Mouse (Mus musculus) embryonic stem cell, embryonic (primary cell): Measurements from ENCODE around the gene Zscan26.

Source experiments
- CTCF ChIA-PET, 4 experiments: fragments of 300-600 bp in 2 of 4; fragments of 350-600 bp in 2 of 4; sonication (Branson Sonifier 250); formaldehyde crosslinking; loops; one replicate each; lab custom pipeline; 2022; ENCODE audit warnings: inconsistent platforms in 2 of 4; lab: Charles Lee
- POLR2A ChIA-PET, 4 experiments: fragments of 300-600 bp in 2 of 4; fragments of 350-600 bp in 2 of 4; sonication (Branson Sonifier 250); formaldehyde crosslinking; loops; one replicate each; lab custom pipeline; 2022; ENCODE audit warnings: antibody characterized with exemption in 4 of 4, inconsistent platforms in 1 of 4; lab: Charles Lee

Zscan26 gene

DNA sequence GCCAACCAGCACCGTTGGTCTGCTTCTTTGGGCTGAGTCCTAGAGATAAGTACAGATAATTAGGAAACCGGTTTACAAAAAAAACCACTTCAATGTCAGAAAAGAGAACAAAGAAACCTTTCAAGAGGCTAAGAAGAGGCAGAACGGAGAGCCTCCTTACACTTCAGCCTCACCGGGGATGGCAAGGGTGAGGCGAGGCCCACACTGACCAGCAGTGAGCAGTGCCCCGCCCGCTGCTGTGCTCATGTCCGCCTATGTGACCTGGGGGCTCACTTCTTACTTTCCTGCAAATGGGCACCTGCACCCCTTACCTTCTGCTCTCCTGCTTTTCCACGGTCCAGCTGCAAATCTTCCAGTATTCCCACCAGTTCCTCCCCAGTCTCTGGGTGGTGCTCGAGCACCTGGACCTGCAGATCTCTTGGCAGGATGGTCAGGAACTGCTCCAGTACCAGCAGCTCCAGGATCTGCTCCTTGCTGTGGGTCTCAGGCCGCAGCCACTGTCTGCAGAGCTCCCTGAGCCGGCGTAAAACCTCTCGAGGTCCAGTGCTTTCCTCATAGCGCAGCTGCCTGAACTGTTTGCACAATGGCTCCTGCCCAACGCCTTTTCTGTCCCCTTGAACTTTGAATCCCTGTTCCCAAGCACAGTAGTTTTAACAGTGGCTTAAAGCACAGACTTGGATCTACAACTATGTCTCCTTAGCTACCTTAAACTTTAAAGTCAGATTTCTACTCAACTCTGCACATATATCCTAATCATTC lies 5.5 kb downstream of the Zscan26 start:
- POLR2A ChIA-PET = interaction anchor here in 3 of 4 experiments (0.6 to 0.8 kb wide), 4 partner anchors 99 to 1495 kb away, joined by 3 to 5 read pairs (median 4); no protein-coding TSS in a partner anchor
- CTCF ChIA-PET = interaction anchor here in 1 of 4 experiments (0.6 kb wide), 1 partner anchor 34 kb away, joined by 3 read pairs; no protein-coding TSS in a partner anchor

DNA sequence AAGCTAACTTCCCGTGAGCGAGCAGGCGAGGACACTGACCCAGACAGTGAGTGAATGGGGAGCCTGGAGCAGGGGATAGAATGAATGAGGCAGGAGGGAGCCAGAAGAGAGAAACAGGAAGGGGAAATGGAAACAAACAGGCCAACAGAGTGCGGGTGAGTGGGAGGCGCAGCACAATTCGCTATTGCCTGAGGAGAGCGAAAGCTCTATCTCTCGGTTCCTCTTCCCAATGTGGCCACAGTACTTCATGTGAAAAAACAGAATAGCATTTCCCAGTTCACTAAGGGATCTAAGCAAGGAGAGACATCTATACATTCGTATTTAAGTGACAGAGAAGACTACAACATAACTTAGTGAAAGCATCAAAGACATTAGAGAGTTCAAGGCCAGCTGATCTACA lies 6.7 kb downstream of the Zscan26 start:
- POLR2A ChIA-PET = no interaction called here
- CTCF ChIA-PET = interaction anchor here in 1 of 4 experiments (0.6 kb wide), 1 partner anchor 40 kb away, joined by 3 read pairs; no protein-coding TSS in a partner anchor

DNA sequence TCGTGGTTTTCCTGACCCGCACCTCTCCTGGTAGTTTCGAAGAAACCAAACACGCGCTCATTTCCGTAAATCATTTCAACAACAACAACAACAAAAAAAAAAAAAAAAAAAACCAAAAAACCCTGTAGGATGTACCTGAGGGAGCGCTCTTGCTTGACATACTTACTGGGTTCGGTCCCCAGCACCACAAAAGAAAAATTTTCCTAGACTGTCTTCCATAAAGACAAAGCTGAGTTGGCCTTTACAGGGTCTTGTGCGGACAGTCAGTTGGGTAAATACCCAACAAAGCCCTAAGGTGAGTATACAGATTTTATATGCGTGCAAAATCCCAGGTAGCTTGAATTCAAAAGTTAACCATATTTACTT lies 12.3 kb downstream of the Zscan26 start:
- CTCF ChIA-PET = interaction anchor here in 1 of 4 experiments (0.6 to 1.1 kb wide), 2 partner anchors 12 to 114 kb away, joined by 3 read pairs; no protein-coding TSS in a partner anchor
- POLR2A ChIA-PET = interaction anchor here (0.5 to 3.6 kb wide), 26 partner anchors 8 to 1970 kb away, joined by 3 to 20 read pairs (median 4); partner anchors contain the start of genes Zkscan8 (in 3 of the 4), Zscan26 (in 3 of the 4) and Nkapl (in 2 of the 4)

DNA sequence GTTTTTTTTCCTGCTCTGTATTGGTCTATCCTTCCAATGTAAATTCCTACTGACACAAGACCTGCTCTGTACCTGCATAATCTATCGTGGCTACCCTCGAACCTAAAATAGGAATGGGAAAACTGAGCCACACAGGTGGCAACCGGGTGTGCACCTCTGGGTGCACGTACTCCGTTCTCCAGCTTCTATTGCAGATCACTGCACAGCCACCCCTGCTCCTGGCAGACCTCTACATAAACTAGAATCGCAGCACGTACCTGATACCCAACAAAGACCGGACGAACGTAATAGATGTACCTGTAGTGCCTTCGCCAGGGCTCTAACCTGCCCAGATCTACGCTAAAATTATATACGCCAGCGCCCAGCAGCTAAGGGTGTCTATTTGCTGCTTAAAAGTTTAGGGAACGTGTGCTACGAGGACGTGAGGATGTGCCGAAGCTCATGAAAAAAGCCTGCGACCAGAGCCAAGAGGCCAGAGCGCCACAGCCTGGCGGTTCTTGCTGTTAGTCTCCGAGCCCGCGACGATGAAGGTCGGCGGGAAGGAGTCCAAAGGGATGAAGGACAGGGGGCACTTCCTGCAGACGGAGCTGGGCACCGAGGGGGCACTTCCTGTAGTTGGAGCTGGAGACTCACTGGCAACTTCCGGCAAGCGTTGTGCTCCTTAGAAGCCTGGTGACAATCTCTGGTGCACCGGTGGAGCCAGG lies 12.9 kb downstream of the Zscan26 start, which contains the start of gene Pgbd1:
Gene Pgbd1 (minus strand): TSS at position 556 of the 704 bp plus-strand sequence.
- ChIA-PET POLR2A (interaction anchor here (0.5 to 3.6 kb wide), 30 partner anchors 9 to 1971 kb away, joined by 3 to 20 read pairs (median 4); partner anchors contain the start of genes Zkscan8 (in 3 of the 4), Zscan26 (in 3 of the 4), Hist1h1b (in 1 of the 4) and Hist1h4k (in 1 of the 4)), CTCF (interaction anchor here in 2 of 4 experiments (0.6 to 1.1 kb wide), 4 partner anchors 12 to 293 kb away, joined by 3 to 12 read pairs (median 3); no protein-coding TSS in a partner anchor)

DNA sequence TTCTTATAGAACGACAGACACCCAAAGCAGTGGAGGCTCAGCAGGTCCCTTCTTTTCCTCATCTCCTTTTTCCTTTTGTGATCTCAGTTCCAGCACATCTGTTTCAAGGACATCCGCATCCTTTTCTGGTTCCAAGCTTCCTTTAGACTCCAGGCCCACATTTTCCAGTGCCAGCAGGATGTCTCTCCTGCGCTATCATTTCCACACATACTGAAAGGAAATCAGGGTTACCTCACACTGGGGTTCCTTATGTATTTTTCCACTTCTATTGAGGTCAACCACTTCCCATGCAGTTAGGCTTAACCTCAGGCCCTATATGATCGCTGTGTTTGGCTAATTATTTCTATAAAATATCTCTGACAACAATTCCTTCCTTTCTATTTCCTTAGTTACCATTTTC lies 18.1 kb downstream of the Zscan26 start:
- ChIA-PET CTCF (no interaction called here), POLR2A (no interaction called here)

DNA sequence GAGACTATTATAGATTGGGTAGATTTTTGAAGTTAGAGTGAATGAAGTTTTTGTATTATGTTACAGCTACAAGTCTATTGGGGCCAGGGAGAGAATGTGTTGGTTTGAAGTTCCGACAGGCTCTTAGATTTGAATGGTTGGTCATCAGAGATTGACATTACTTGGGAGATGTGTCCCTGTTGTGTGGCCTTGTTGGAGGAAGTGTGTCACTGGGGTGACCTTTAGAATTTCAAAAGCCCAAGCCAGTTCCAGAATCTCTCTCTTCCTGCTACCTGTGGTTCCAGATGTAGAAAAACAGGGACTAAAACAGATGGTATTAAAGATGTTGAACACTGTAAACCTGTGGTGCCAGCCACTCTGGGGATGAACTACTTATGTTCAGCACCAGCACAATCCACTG lies 25.9 kb downstream of the Zscan26 start:
- CTCF ChIA-PET = no interaction called here
- POLR2A ChIA-PET = no interaction called here

DNA sequence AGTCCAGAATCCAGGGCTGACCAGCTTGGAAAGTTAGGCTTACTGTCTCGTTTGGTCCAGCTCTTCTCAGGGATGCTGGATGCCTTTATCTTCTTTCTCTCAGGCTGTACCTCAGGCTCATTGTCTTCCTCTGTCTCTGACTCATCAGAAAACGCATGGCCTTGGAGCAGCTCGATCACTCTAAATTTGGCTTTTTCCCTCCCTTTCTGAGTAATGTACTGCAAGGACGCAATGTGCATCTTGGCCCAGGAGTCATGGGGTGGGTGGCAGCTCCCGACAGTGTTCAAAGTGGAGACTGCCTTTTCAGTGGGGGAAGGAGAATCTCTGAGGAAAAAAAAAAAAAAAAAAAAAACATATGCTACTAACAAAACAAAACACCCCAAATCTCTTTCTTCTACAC lies 30.2 kb downstream of the Zscan26 start:
- ChIA-PET POLR2A (interaction anchor here in 1 of 4 experiments (0.6 to 1.0 kb wide), 2 partner anchors 13 to 83 kb away, joined by 3 read pairs; no protein-coding TSS in a partner anchor), CTCF (interaction anchor here in 1 of 4 experiments (0.6 kb wide), 1 partner anchor 41 kb away, joined by 6 read pairs; no protein-coding TSS in a partner anchor)

DNA sequence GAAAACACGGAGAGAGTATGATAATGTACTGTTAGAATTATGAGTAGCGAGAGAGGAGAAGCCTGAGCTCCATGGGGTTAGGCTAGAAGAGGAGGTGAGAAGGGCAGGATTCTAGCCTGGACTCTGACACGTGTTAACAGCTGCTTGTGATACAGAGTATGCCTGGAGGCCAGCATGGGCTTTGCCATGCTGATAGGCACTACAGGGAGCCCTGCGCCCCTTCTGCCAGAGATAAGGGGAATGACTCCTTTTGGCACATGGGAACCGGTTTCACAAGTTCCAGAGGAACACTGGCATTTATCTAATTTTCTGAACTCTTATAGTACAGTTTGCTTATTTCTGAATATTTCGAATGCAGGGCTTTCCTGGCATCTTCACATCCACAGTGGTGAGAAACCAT lies 34.7 kb downstream of the Zscan26 start:
- POLR2A ChIA-PET = no interaction called here
- CTCF ChIA-PET = no interaction called here

DNA sequence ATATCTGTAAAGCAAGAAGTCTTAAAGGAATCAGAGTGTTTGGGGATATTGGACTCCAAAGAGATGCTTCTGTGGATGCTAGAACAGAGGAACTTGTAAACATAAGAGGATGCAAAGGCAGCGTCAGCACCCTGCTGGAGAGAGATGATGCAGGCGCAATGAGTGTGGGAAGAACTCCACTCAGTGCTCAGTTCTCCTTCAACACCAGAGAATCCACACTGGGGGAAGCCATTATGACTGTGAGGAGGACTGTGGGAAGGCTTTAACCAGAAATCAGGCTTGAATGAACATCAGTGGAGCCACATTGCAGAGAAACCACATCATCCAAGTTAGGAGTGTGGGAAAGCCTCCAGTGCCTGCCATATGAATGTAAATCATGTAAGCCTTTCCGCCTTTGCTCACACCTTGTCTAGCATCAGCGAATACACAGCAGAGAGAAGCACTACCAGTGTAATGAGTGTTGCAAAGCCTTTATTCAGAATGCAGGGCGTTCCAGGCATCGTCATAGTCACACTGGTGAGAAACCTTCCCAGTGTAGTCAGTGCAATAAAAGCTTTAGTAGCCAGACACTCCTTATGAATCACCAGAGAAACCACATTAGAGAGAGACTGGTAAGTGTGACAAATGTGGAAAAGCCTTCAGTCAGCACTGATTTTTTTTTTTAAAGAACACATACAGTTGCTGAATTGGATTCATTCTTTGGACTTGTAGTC lies 36.1 kb downstream of the Zscan26 start:
- ChIA-PET POLR2A (no interaction called here), CTCF (interaction anchor here in 1 of 4 experiments (0.7 kb wide), 1 partner anchor 1105 kb away, joined by 3 read pairs; no protein-coding TSS in a partner anchor)

DNA sequence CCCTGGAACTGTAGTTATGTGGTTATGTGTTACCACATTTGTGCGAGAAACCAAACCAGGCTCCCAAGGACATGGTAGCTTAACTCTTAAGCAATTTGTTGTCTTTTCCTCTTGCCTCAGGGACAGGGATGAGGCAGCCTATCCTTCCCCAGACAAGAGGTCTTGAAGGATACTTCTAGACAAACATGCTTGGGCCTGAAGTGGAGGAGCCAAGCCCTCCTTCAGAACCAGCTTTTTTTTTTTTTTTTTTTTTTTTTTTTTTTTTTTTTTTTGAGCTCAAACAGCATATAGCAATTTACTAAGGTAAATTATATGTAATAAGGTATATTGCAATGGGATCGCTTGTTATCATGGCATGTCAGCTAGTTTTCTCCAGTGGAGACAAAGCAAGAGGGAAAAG lies 37.8 kb downstream of the Zscan26 start:
- ChIA-PET CTCF (interaction anchor here in 1 of 4 experiments (0.6 kb wide), 1 partner anchor 477 kb away, joined by 3 read pairs; no protein-coding TSS in a partner anchor), POLR2A (interaction anchor here in 3 of 4 experiments (0.6 to 1.6 kb wide), 6 partner anchors 8 to 50 kb away, joined by 3 to 6 read pairs (median 3); no protein-coding TSS in a partner anchor)

DNA sequence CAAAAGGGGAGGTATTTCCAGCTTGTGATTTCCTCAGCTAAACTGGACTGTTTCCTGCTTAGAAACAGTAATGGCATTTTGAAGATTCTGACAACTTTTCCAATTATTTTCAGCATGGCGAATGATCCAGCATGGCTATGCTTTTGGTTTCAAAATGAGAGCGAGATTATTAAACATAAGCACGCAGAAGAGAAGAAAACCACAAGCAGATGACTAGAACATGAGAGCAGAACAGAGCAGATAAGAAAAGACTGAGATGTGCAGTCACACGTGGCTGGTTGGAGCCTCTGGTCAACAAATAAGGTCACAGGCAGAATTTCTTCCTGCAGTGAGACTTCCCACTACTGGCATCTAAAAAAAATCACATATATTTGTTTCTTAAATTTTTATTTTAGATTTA lies 38.3 kb downstream of the Zscan26 start:
- ChIA-PET CTCF (no interaction called here), POLR2A (interaction anchor here in 2 of 4 experiments (0.6 to 2.6 kb wide), 6 partner anchors 8 to 50 kb away, joined by 3 to 7 read pairs (median 3); partner anchors contain the start of gene Pgbd1 (in 1 of the 2))

DNA sequence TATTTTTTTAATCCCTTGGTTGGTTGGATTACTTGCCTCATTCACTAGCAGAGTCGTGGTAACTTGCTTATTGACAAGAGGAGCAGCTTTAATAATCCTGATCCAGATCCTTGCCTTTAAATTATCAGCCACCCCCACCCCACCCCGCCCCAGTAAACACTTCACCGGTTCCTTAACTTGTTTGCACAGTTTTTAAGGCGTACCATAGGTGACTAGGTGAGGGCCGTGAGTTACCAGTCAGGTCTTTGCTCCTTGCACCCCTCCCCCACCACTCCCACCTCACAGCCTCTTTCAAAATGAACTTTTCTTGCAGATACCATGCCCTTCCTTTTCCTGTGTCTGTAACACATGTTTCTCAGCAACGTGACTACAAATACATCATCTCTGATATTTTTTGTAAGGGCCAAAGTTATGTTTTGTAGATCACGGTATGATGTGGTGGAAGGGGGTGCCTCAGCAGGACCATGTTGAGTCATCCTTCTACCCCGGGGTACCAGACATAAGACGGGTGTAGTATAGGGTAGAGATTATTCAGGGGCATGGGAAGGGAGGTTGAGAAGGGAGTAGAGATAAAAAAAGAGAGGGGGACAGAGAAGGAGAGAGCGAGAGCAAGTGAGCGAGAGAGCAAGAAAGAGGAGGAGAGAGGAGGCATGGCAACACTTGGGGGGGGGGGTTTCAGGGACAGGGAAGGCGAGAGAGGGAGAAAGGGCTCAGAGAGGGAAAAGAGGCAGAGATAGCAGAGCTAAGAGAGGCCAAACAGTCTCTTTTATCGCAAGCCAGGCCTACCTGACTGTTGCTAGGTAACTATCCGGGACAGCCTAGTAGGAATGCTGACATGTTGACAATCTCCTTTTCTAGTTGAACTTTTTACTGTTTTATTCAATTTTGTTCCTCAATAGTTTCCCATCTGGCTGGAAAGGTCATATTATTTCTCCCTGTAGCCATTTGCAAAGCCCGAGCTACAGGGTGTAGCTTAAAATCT lies 39.0 kb downstream of the Zscan26 start:
- ChIA-PET CTCF (interaction anchor here in 1 of 4 experiments (0.5 kb wide), 1 partner anchor 329 kb away, joined by 4 read pairs; no protein-coding TSS in a partner anchor), POLR2A (interaction anchor here in 2 of 4 experiments (0.9 to 2.6 kb wide), 4 partner anchors 13 to 27 kb away, joined by 3 to 7 read pairs (median 4); partner anchors contain the start of genes Pgbd1 (in 2 of the 2) and Zkscan3 (in 1 of the 2))

DNA sequence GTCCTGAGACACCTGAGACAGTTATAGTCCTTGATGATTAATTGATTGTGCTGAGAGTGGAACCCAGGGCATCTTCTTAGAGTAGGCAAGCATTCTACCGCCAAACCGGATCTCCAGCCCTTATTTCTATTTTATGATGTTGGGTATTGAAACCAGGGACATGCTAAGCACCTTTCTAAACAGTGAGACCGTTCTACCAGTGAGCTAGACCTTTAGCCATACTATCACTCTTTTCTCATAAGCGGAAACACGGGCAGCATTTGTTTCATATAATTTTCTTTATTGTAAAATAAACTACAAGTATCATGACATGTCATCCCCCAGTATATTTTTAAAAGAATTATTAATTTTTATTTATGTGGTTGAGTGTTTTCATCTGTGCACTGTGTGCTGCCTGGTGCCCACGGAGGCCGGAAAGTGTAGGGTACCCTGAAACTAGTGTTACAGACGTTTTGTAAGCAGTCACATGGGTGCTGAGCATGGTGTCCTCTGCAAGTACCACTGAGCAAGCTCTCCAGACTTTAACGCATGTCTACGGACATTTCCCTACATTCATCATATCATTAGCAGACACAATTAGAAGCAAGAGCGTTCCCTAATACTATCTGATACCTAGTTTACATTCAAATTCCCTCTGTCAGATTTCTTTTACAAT lies 44.6 kb downstream of the Zscan26 start:
- ChIA-PET POLR2A (interaction anchor here in 2 of 4 experiments (0.9 to 2.5 kb wide), 10 partner anchors 9 to 627 kb away, joined by 3 to 14 read pairs (median 4); partner anchors contain the start of genes Zkscan8 (in 2 of the 2), Hist1h2ah (in 1 of the 2), Hist1h2bk (in 1 of the 2) and Pgbd1 (in 1 of the 2)), CTCF (interaction anchor here in 1 of 4 experiments (0.6 kb wide), 1 partner anchor 31 kb away, joined by 3 read pairs; no protein-coding TSS in a partner anchor)

DNA sequence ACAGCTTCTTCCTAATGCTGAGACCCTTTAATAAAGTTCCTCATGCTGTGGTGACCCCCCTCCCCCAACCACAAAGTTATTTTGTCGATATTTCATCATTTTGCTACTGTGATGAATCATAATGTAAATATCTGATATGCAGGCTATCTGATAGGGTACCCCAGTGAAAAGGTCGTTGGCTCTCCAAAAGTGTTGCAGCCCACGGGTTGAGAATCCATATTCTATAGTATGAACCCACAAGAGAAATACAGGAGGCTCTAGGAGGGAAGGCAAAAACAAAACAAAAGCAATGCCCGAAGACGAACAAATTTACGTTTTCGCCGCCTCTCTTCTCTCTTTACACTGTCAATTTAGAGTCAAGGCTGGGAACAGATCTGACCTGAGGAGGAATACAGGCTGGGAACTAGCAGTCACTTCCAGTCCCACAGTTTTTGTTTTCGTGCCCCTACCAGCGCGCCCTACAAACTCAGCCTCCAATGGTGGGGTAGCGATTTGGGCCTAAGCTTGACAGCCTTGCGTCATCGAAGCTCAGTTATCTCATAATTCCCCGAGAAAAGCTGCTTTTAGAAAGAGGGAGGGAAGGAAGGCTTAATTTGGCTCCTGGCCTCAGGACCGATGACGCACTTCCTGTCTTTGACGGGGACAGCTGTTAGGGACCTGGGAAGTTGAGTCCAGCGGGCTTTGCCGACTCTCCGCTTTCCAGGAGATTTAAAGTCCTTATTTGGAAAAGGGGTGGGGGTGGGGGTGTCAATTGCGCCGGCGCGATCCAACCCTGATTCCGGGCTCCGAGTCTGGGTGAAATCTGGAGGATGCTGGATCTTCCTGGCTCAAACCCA lies 45.3 kb downstream of the Zscan26 start:
- CTCF ChIA-PET = interaction anchor here in 3 of 4 experiments (0.6 kb wide), 3 partner anchors 20 to 124 kb away, joined by 3 read pairs; no protein-coding TSS in a partner anchor
- POLR2A ChIA-PET = interaction anchor here (0.6 to 2.5 kb wide), 14 partner anchors 8 to 627 kb away, joined by 3 to 14 read pairs (median 4); partner anchors contain the start of genes Hist1h2ah (in 1 of the 4), Hist1h2bk (in 1 of the 4), Pgbd1 (in 1 of the 4) and Zkscan8 (in 1 of the 4)

DNA sequence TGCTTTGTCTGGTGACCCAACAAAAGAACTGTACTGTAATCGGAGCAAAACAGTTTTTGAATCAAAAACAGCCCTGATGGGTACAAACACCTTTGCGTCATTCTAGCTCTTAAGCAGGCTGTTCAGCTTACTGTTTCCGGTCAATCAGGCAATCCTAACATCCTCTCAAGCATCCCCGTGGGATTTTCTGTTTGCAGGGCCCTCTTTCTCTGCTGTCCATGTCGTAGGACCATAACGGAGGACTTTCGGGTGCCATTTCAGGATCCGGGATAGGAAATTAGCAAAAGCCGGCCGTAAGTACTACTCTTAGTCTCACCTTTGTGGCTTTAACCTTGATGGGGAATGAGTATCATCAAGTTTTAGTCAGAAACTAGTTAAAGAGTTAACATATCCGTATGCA lies 46.2 kb downstream of the Zscan26 start:
- CTCF ChIA-PET = interaction anchor here in 1 of 4 experiments (0.6 kb wide), 1 partner anchor 40 kb away, joined by 3 read pairs; no protein-coding TSS in a partner anchor
- POLR2A ChIA-PET = interaction anchor here in 2 of 4 experiments (1.0 to 2.5 kb wide), 6 partner anchors 8 to 124 kb away, joined by 3 to 14 read pairs (median 4); partner anchors contain the start of genes Zkscan8 (in 1 of the 2) and Zscan12 (in 1 of the 2)
